ENCODE assay signal across 16 mouse cellular contexts in the genomic region with DNA sequence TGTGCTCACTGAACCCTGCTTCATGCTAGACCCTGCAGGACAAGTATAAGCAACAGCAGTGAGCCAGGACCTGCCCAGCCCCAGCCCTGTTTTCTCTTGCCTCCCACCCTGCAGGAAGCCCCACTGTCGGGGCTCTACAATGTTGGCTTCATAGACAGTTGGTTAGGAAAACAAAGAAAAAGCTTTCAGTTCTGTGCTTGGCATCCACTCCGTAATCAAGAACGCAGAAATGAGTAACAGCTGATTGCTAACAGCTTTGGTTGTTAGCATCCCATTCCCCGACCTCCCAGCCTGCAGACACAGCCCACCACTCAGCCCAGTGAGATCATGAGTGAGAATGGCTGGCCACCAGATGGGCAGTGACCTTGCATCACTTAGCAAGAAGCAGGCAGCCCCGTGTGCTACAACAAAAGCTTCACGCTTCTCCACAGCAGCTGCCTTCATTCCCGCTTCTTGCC.
DNase-seq lines count a peak whose midpoint lies in the region; ATAC-seq and TF ChIP-seq lines count a peak whose summit lies in the region.
"Had no signal": no experiment of that assay in that cellular context is flagged by ENCODE, and none has a peak within 500 bp of the region (broad histone marks: within the 10 kb centered on the region; RNA-seq: fewer than 3 reads in every experiment).

No protein-coding gene starts in this region.

- no peak for ATAC-seq in hindbrain, embryonic 12.5 days (ENCODE audit: low FRiP score)
- ATAC-seq in lung, postnatal 0 days: peak; percentile 14; the same call in 1 of the 2 replicates
- ATAC-seq in forebrain, postnatal 0 days: peak; percentile 63

- no peak overlapping the region for H3K9ac ChIP-seq in hindbrain, embryonic 12.5 days
- no peak overlapping the region for H3K9ac ChIP-seq in lung, postnatal 0 days (replicated peaks; ENCODE audit: low read depth)
- no peak overlapping the region for H3K9ac ChIP-seq in forebrain, postnatal 0 days
- H3K9ac ChIP-seq: limb, embryonic 12.5 days; liver, embryonic 15.5 days had no signal

- H3K4me2 ChIP-seq in hindbrain, embryonic 12.5 days (replicated peaks): no peak overlapping the region
- H3K4me2 ChIP-seq in lung, postnatal 0 days (replicated peaks; ENCODE audit: low read depth, low read length): no peak overlapping the region
- no peak overlapping the region for H3K4me2 ChIP-seq in forebrain, postnatal 0 days (ENCODE audit: low read depth)
- H3K4me2 ChIP-seq: limb, embryonic 12.5 days; liver, embryonic 15.5 days; midbrain, embryonic 11.5 days had no signal

- TF ChIP-seq EP300 in lung, postnatal 0 days (IDR thresholded peaks at IDR 0.05): no peak

- TF ChIP-seq CTCF in lung, postnatal 0 days (IDR thresholded peaks at IDR 0.05): no peak
- no peak for TF ChIP-seq CTCF in forebrain, postnatal 0 days (IDR thresholded peaks at IDR 0.05; ENCODE audit: low read depth)

- 0 out of 2 replicates have a peak overlapping the region, but pooled peaks have one; percentile 36 for H3K27ac ChIP-seq in hindbrain, embryonic 10.5 days
- no peak overlapping the region for H3K27ac ChIP-seq in hindbrain, embryonic 12.5 days
- no peak overlapping the region for H3K27ac ChIP-seq in lung, postnatal 0 days (ENCODE audit: low read length)
- peak overlapping the region; percentile 50; the same call in 1 of the 2 replicates for H3K27ac ChIP-seq in forebrain, postnatal 0 days (ENCODE audit: low read depth, low read length)
- H3K27ac ChIP-seq: limb, embryonic 12.5 days; liver, embryonic 15.5 days had no signal

- DNase-seq in hindbrain, embryonic 10.5 days (ENCODE audit: low spot score): peak; percentile 18
- DNase-seq in lung, postnatal 0 days (ENCODE audit: low spot score): peak; percentile 15
- DNase-seq in lung, postnatal 36 days: no peak
- peak; percentile 49 for DNase-seq in forebrain, postnatal 0 days
- DNase-seq in retina, postnatal 1 day: peak; percentile 84
- no peak for DNase-seq in urinary bladder, postnatal 14 days (ENCODE audit: low spot score)
- DNase-seq in spleen, postnatal 10 days (ENCODE audit: low spot score in 2 of 2): no peak
- DNase-seq: adrenal gland, postnatal 10 days; cerebellum, adult 9-11 months; kidney, adult 9 months; spleen, adult 18-20 months; thymus, postnatal 36 days had no signal

- peaks cover 4% of the 10 kb centered on the region for H3K4me1 ChIP-seq in hindbrain, embryonic 10.5 days (replicated peaks)
- H3K4me1 ChIP-seq in hindbrain, embryonic 12.5 days: 0 out of 2 replicates have a peak, but pooled peaks cover 5% of the 10 kb centered on the region
- H3K4me1 ChIP-seq in lung, postnatal 0 days (ENCODE audit: insufficient read depth, low read depth, low read length): no peaks in the 10 kb centered on the region
- peaks cover 6% of the 10 kb centered on the region; the same call in 1 of the 2 replicates for H3K4me1 ChIP-seq in forebrain, postnatal 0 days (ENCODE audit: insufficient read depth)
- H3K4me1 ChIP-seq: limb, embryonic 12.5 days; liver, embryonic 15.5 days had no signal

- H3K9me3 ChIP-seq in hindbrain, embryonic 10.5 days: no peaks in the 10 kb centered on the region
- no peaks in the 10 kb centered on the region for H3K9me3 ChIP-seq in hindbrain, embryonic 12.5 days (replicated peaks)
- no peaks in the 10 kb centered on the region for H3K9me3 ChIP-seq in lung, postnatal 0 days (ENCODE audit: low read length)
- H3K9me3 ChIP-seq in forebrain, postnatal 0 days (ENCODE audit: low read length): no peaks in the 10 kb centered on the region
- H3K9me3 ChIP-seq: limb, embryonic 12.5 days; liver, embryonic 15.5 days had no signal

- H3K4me3 ChIP-seq in hindbrain, embryonic 10.5 days: no peak overlapping the region
- no peak overlapping the region for H3K4me3 ChIP-seq in hindbrain, embryonic 12.5 days
- H3K4me3 ChIP-seq in lung, postnatal 0 days (ENCODE audit: low read depth, low read length): no peak overlapping the region
- H3K4me3 ChIP-seq in forebrain, postnatal 0 days (ENCODE audit: low read depth, low read length): no peak overlapping the region
- H3K4me3 ChIP-seq: limb, embryonic 12.5 days; liver, embryonic 15.5 days had no signal

- no peaks in the 10 kb centered on the region for H3K27me3 ChIP-seq in hindbrain, embryonic 10.5 days (ENCODE audit: insufficient read depth, poor library complexity, severe bottlenecking)
- H3K27me3 ChIP-seq in hindbrain, embryonic 12.5 days: no peaks in the 10 kb centered on the region
- no peaks in the 10 kb centered on the region for H3K27me3 ChIP-seq in lung, postnatal 0 days (replicated peaks; ENCODE audit: insufficient read depth, low read length)
- no peaks in the 10 kb centered on the region for H3K27me3 ChIP-seq in forebrain, postnatal 0 days (ENCODE audit: insufficient read depth, low read length)
- H3K27me3 ChIP-seq: limb, embryonic 12.5 days; liver, embryonic 15.5 days had no signal

- WGBS in hindbrain, embryonic 10.5 days: 58% methylated on average over 7 of the region's 7 CpGs
- 46% methylated on average over 7 of the region's 7 CpGs for WGBS in hindbrain, embryonic 12.5 days
- WGBS in lung, postnatal 0 days: 41% methylated on average over 7 of the region's 7 CpGs
- 25% methylated on average over 7 of the region's 7 CpGs for WGBS in forebrain, postnatal 0 days

- no peaks in the 10 kb centered on the region for H3K36me3 ChIP-seq in hindbrain, embryonic 10.5 days
- H3K36me3 ChIP-seq in hindbrain, embryonic 12.5 days: no peaks in the 10 kb centered on the region
- no peaks in the 10 kb centered on the region for H3K36me3 ChIP-seq in lung, postnatal 0 days (ENCODE audit: insufficient read depth, low read length)
- H3K36me3 ChIP-seq in forebrain, postnatal 0 days (ENCODE audit: insufficient read depth): no peaks in the 10 kb centered on the region
- H3K36me3 ChIP-seq: limb, embryonic 12.5 days; liver, embryonic 15.5 days had no signal

Comparison
In these comparisons a context has a peak if more than half of its experiments do, and no peak if none do; other contexts are left out.
1. DNase-seq: peak in hindbrain, embryonic 10.5 days (single experiment), lung, postnatal 0 days (single experiment), forebrain, postnatal 0 days (single experiment) and retina, postnatal 1 day (single experiment); none in lung, postnatal 36 days (single experiment), urinary bladder, postnatal 14 days (single experiment) and spleen, postnatal 10 days (0 of 2).
2. H3K27ac ChIP-seq: peak in hindbrain, embryonic 10.5 days (single experiment) and forebrain, postnatal 0 days (single experiment); none in hindbrain, embryonic 12.5 days (single experiment) and lung, postnatal 0 days (single experiment).